Mouse (Mus musculus): ENCODE results near the gene Taf10.

- TF ChIP-seq EP300 (optimal IDR thresholded peaks at IDR 0.05) (no peak), CTCF (IDR thresholded peaks at IDR 0.05; ENCODE audit: low read depth) (no peak)
Observed at GRCm38 (mm10) chr7:105793701-105794100, 49.5 kb upstream of the Taf10 start.
